Mouse (Mus musculus) natural killer cell, adult 2 months (primary cell): ENCODE measurements around the gene Rims1.

Experiments used
- DNase-seq, 2 experiments: peaks; one replicate each; pipeline ENCODE4 v3.0.0; 2022; ENCODE audit warnings: low spot score in 2 of 2

Rims1 gene

GRCm38 (mm10) chr1:22587859-22588383 is 217.9 kb downstream of the Rims1 start:
- DNase-seq, result no peak

DNA sequence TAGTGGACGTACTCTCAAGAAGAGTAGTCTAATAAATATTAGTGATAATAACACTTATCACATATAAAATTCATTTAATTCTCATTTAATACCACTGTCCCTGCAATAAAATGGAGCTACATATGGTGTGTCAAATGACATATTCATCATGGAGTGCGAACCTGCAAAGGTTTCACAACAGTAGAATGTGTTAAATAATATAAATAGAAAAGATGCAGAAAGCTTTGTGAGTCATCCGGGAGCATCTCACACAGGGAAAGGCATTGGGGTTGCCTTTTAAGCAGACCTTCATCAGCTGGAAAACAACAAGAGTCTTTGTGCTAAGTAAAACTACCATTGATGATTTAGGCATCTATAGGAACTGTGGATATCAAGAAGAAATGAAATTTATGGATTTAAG is 220.2 kb downstream of the Rims1 start:
- no peak for DNase-seq

GRCm38 (mm10) chr1:22579470-22579869 is 226.3 kb downstream of the Rims1 start:
- DNase-seq, result no peak

DNA sequence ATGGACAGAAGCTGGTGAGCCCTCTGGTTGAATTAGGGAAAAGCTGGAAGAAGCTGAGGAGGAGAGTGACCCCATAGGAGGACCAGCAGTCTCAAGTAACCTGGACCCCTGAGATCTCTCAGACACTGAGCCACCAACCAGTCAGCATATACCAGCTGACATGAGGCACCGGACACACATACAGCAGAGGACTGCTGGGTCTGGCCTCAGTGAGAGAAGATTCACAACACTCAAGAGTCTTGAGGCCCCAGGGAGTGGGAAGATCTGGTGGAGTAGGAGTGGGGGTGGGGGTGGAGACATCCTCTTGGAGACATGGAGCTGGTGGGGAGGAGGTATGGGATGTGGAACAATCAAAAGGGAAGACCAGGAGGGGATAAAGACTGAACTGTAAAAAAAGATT is 233.1 kb downstream of the Rims1 start:
- DNase-seq, result no peak

- no peak for DNase-seq
Measured at GRCm38 (mm10) chr1:22546273-22546672, 259.5 kb downstream of the Rims1 start.

DNA sequence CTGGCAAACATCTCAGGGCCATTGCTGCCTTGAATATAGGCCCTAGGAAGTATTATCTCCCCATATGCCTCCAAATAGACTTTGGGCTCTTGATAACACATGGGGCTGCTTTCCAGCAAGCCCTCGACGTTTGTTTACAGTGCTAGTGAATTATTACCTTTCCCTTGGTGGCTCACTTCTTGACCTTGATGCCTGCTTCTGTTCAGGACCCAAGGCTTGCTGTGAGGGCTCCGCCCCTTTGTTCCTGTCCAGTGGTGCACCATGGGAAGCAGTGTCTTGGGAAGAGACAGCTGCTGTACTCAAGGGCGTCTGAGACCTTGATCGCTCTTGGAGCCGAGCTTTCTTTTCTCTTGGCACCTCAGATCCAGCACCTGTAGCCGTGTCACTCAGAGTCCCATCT is 267.7 kb downstream of the Rims1 start:
- DNase-seq, result no peak

DNA sequence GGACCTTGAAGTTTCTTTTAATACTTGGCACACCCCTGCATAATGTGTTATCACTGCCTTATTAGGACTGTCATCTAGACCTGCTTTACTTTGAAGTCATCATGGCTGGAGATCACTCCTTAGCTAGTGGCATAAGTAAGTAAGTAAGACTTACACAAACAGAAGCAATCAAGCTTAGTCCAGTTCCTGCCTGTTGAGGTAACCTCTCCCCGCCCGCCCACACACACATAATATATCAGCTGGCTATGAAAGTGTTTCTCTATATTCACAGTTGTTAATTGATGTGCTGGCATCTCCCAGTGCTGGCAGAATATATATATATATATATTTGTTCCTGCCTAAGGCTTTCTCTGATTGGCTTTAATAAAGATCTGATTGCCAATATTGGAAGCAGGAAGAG is 269.0 kb downstream of the Rims1 start:
- DNase-seq, result no peak

GRCm38 (mm10) chr1:22535049-22535448 is 270.7 kb downstream of the Rims1 start:
- no peak for DNase-seq

GRCm38 (mm10) chr1:22533146-22534096 is 272.4 kb downstream of the Rims1 start:
- no peak for DNase-seq

- DNase-seq, result no peak
Measured at GRCm38 (mm10) chr1:22515103-22515502, 290.7 kb downstream of the Rims1 start.

DNA sequence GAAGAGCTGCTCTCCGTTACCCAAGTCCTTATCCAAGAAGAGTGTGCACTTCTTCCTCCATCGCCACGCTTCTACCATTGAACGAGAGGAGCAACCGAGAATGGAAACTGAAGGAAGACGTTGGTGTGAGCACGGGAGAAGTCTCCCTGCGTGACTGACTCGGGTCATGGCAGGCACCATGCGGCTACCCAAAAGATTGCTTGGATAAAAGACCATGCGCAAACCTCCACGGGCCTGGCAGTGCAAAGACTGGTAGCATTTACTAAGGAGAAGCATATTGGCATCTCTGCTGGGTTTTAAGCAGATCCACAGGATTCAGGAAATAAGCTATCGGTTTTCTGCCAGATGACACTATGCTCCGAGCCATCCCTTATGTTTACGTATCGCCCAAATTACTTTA is 293.4 kb downstream of the Rims1 start:
- DNase-seq, result no peak

GRCm38 (mm10) chr1:22511614-22512013 is 294.2 kb downstream of the Rims1 start:
- no peak for DNase-seq

DNA sequence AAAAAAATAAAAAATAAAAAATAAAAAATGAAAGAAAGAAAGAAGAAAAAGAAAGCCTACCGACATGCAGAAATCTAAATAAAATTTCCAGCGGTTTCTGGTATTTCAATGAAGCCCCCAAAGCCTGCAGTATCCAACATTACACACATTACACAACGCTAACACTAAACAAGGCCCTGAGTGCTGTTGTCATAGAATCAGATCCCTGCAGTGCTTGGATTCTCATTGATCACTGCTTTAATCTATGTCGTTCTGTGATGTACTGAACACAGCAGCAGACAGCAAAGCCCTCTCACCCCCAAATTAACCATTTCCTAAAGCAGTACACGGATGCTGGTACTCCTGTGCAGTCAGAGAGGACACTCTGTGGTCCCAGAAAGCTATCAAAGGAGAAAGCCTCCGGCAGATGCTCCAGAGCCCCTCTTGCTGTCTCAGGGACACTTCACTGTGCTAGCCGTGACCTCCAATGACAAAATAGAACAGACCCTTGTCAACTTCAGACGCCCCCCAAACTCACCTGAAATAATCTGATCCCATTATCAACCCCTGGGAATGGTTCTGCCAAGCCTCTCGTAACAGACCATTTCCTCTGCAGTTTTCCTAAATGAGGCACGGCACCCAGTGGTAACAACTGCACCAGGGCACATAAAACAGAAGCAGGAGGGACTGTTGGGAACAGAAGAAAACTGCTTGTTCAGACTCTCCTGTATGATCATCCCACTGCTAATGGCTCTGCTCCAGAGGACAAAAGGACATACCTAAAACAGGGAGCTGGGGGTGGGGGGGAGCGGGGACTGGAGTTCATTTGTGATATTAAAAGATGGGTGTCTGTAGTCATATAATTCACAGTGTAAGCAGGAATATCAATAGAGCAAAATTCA is 296.8 kb downstream of the Rims1 start:
- DNase-seq, result no peak

DNA sequence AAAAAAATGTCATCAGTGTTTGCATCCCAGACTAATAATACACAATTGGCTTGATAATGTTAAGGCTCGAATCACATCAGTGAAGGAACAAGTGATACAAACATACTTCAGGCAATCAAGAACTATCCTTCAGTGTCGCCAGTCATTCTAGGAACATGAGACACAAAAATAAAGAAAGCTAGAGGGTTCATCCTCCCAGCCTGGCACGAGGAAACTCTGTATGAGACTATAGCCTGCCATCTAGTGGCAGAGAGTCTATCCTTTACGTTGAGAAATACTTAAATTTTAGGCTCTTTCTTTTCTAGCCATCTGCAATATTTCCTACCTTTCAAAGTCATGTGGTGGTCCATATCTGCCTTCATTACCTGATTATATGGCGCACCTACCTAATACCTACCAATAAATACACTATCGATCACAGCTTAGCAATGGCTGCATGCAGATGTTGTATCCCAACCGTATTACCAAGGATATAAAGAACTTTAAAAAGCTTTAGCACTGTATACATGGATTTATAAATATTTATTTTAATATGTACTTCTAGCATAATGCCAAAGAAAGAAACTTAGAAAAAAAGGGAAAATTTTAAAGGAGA is 318.4 kb downstream of the Rims1 start:
- no peak for DNase-seq

DNA sequence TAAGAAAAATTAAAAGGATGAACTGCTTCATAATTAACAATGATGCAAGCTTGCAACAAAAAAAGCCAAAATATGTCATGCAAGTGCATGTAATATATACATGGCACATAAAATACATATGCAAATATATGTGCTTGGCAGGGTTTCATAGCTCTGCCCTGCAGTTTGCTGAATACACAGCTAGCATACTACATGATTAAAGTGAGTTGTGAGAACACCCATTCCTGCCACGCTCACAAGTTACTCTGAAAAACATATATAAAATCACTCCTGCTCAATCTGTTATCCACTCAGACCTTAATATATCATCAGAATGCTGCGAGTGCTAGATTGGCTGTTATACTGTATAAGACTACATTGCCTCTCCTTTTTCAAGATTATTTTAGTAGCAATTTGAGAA is 329.6 kb downstream of the Rims1 start:
- no peak for DNase-seq

DNA sequence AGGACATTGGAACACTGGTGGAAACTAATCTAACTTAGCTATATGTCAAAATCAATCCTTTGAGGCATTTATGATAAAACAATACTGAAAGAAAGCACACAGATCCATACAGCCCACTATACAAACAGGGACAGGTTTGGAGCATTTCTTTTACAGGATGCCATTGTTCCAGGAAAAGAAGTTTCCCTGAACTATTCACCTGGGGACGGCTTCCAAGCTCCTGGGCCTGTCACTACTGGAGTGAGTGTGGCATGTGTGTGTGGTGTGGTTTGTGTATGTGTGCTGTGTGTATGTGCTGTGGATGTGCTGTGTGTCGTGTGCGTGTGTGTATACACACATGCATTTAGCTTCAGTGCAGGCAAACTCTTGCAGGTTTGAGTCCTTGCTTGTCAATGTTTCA is 338.8 kb downstream of the Rims1 start:
- DNase-seq, result no peak

GRCm38 (mm10) chr1:22466597-22466996 is 339.2 kb downstream of the Rims1 start:
- DNase-seq, result no peak

GRCm38 (mm10) chr1:22424020-22424419 is 381.8 kb downstream of the Rims1 start:
- no peak for DNase-seq

- DNase-seq, result no peak
Measured at GRCm38 (mm10) chr1:22422102-22422501, 383.7 kb downstream of the Rims1 start.

GRCm38 (mm10) chr1:22410173-22410572 is 395.6 kb downstream of the Rims1 start:
- DNase-seq, result no peak

DNA sequence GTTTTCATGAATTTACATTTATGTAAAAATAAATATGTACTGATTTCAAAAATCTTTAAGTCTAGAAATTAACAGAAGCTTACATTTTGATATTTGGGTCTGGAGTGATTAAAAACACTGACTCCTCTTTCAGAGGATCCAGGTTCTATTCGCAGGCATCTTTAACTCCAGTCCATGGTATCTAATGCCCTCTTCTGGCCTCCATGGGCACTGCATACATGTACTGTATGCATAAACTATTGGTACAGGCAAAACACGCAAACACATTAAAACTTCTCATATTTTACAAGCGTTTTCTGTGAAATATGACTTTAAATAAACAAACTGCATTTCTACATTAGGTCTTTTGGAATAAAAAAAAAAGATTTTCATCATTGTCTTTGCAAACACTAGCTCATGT is 419.4 kb downstream of the Rims1 start:
- DNase-seq, result no peak

DNA sequence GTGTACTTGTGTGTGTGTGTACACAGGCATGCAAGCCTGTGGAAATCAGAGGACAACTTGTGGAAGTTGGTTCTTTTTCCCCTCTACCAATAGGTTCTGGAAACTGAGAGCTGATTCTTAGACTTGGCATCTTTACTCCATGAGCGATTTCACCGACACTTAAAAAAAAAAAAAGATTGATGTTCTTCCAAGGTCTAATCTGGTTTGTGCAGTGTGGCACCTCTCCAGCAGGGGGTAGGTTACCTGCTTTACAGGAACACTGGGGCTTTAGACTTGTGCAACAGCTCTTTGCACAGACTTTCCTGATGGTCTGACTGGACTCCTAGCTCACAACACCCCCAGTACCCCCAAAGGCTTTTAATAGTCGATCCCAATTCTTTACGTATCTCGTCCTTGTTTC is 428.1 kb downstream of the Rims1 start:
- no peak for DNase-seq
